Mouse (Mus musculus) kidney, postnatal 36 days (tissue): ENCODE data around the gene Wnt9b.
A peak's percentile ranks its signal among the peaks of the same experiment; 100 is the strongest.
"Not testable (repeated sequence)": the region's sequence is repeated elsewhere in the genome, so short reads cannot be mapped to it uniquely, and the experiment has no call there.

Experiments used
- DNase-seq, 2 experiments: peaks; one replicate each; pipeline ENCODE4 v3.0.0; 2021 to 2022; ENCODE audit warnings: mixed read lengths in 2 of 2

Wnt9b gene

GRCm38 (mm10) chr11:103749306-103750089 lies at the start of gene Wnt9b:
Gene Wnt9b (minus strand): TSS chr11:103749821.
- peak; percentile 61 to 83 for DNase-seq

GRCm38 (mm10) chr11:103789951-103790350 lies 40.3 kb upstream of the Wnt9b start:
- no peak for DNase-seq

- DNase-seq: no peak
Measured at GRCm38 (mm10) chr11:103780152-103780551, 30.5 kb upstream of the Wnt9b start.

- DNase-seq: no peak
Measured at GRCm38 (mm10) chr11:103774228-103774530, 24.6 kb upstream of the Wnt9b start.

GRCm38 (mm10) chr11:103773387-103774227 lies 24.0 kb upstream of the Wnt9b start, which contains the start of gene Wnt3:
Gene Wnt3 (plus strand): TSS chr11:103774150.
- DNase-seq: no peak

- no peak for DNase-seq
Measured at GRCm38 (mm10) chr11:103772505-103773386, 23.1 kb upstream of the Wnt9b start.

- DNase-seq: no peak
Measured at GRCm38 (mm10) chr11:103771160-103771817, 21.7 kb upstream of the Wnt9b start.

GRCm38 (mm10) chr11:103765556-103766011 lies 16.0 kb upstream of the Wnt9b start:
- DNase-seq: no peak

GRCm38 (mm10) chr11:103764601-103765000 lies 15.0 kb upstream of the Wnt9b start:
- DNase-seq: no peak

- DNase-seq: peak; percentile 48 to 51
Measured at GRCm38 (mm10) chr11:103763410-103764163, 14.0 kb upstream of the Wnt9b start.

- DNase-seq: not testable (repeated sequence)
Measured at GRCm38 (mm10) chr11:103760891-103761290, 11.3 kb upstream of the Wnt9b start.

GRCm38 (mm10) chr11:103760101-103760500 lies 10.5 kb upstream of the Wnt9b start:
- no peak for DNase-seq

GRCm38 (mm10) chr11:103758706-103759105 lies 9.1 kb upstream of the Wnt9b start:
- DNase-seq: peak; percentile 84 to 97

- DNase-seq: peak in 1 of 2 experiments; percentile 61
Measured at GRCm38 (mm10) chr11:103758054-103758453, 8.4 kb upstream of the Wnt9b start.

- peak in 1 of 2 experiments; percentile 62 for DNase-seq
Measured at GRCm38 (mm10) chr11:103750612-103751011, 991 bp upstream of the Wnt9b start.

GRCm38 (mm10) chr11:103735046-103735781 lies 14.4 kb downstream of the Wnt9b start:
- DNase-seq: peak; percentile 83 to 93

- DNase-seq: peak; percentile 72 to 77
Measured at GRCm38 (mm10) chr11:103734411-103735045, 15.1 kb downstream of the Wnt9b start.

GRCm38 (mm10) chr11:103733961-103734360 lies 15.7 kb downstream of the Wnt9b start:
- peak in 1 of 2 experiments; percentile 34 for DNase-seq

GRCm38 (mm10) chr11:103733069-103733468 lies 16.6 kb downstream of the Wnt9b start:
- DNase-seq: no peak

- DNase-seq: peak; percentile 57 to 66
Measured at GRCm38 (mm10) chr11:103732306-103732705, 17.3 kb downstream of the Wnt9b start.
